Mouse (Mus musculus): ENCODE results near the gene Arf1.

DNA sequence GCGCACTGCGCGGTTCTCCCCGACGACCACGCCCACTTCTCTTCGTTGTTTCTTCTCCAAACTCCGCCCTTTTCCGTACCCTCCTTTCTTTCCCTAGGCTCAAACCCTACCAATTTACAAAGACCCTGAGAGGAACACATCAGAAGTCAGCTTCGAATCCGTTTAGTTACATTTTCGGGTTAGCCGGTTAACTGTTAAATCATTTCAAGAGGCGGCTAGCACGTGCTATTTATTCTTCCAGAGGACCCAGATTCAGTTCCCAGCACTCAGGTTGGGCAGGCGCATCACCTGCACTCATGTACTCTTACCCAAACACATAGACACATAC is 36.0 kb downstream of the Arf1 start, which contains the start of gene Guk1:
- TF ChIP-seq CTCF (IDR thresholded peaks at IDR 0.05; ENCODE audit: insufficient read depth, low read length) = no peak
- TF ChIP-seq POLR2A (IDR thresholded peaks at IDR 0.05; ENCODE audit: borderline replicate concordance, extremely low read depth, low read depth, low read length) = no peak

Measured in lung, adult 2 months (tissue).